Mouse (Mus musculus): ENCODE data around the gene Ltbp1.

DNA sequence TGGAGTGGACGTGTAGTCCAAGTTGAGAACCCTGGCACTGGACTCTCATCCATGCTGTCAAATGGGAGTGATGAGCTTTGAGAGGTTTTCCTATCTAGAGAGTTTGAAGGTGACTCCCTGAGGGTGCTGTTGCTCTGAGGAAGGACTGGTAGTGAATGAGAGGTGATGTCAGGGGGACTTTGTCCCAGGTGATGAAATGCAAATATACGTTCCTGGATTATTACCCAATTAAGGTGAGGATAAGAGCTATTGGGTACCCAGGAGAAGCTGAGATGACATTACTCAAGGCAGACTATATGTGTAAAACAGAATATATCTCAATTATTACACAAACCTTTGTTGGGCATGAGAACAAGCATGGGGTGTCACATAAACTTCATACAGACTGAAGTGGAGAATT, 193.4 kb downstream of the Ltbp1 start:
- TF ChIP-seq CTCF (IDR thresholded peaks at IDR 0.05; ENCODE audit: control insufficient read depth, insufficient read depth, low read length) (no peak), POLR2A (IDR thresholded peaks at IDR 0.05; ENCODE audit: borderline replicate concordance, control insufficient read depth, low read depth, low read length) (no peak)
